Mouse (Mus musculus) embryonic stem cell, embryonic (primary cell): ENCODE data around the gene Calhm6.

Experiments
- CTCF ChIA-PET, 4 experiments: fragments of 300-600 bp in 2 of 4; fragments of 350-600 bp in 2 of 4; sonication (Branson Sonifier 250); formaldehyde crosslinking; loops; one replicate each; lab custom pipeline; 2022; ENCODE audit warnings: inconsistent platforms in 2 of 4; lab: Charles Lee
- POLR2A ChIA-PET, 4 experiments: fragments of 300-600 bp in 2 of 4; fragments of 350-600 bp in 2 of 4; sonication (Branson Sonifier 250); formaldehyde crosslinking; loops; one replicate each; lab custom pipeline; 2022; ENCODE audit warnings: antibody characterized with exemption in 4 of 4, inconsistent platforms in 1 of 4; lab: Charles Lee

The Calhm6 gene

DNA sequence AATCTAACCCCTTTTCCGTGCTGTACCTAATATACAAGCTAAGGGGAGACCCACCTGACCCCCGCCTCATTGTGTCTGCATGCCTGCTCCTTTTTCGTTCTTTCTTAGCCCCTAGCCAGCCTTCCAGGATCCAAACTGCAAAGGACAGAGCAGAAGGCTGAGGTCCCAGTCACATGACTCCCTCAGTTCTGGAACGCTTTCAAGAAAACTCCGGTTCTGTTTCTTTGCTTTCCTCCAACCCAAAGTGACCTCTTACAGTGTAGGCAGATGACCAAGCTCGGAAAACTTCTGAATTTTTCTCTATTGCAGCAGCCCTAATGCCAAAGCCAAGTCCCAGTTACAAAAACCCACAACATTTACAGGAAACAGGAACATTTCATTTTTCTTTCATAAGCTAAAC, 607 bp upstream of the Calhm6 start:
- CTCF ChIA-PET = interaction anchor here in 2 of 4 experiments (0.7 to 1.6 kb wide), 2 partner anchors 32 to 106 kb away, joined by 3 read pairs; partner anchors contain the start of gene Calhm5 (in 1 of the 2)
- POLR2A ChIA-PET = interaction anchor here in 2 of 4 experiments (0.8 to 1.7 kb wide), 11 partner anchors 9 to 169 kb away, joined by 3 to 9 read pairs (median 4); partner anchors contain the start of genes Calhm5 (in 1 of the 2), Rwdd1 (in 1 of the 2), Tspyl1 (in 1 of the 2) and Tspyl4 (in 1 of the 2)

GRCm38 (mm10) chr10:34118421-34118820, 9.4 kb downstream of the Calhm6 start:
- CTCF ChIA-PET = no interaction called here
- POLR2A ChIA-PET = no interaction called here

- ChIA-PET POLR2A (no interaction called here), CTCF (no interaction called here)
These were observed 10.0 kb downstream of the Calhm6 start for GRCm38 (mm10) chr10:34117770-34118169.

GRCm38 (mm10) chr10:34117131-34117530, 10.7 kb downstream of the Calhm6 start:
- POLR2A ChIA-PET = interaction anchor here in 1 of 4 experiments (0.8 kb wide), 1 partner anchor 12 kb away, joined by 5 read pairs; no protein-coding TSS in a partner anchor
- CTCF ChIA-PET = no interaction called here

DNA sequence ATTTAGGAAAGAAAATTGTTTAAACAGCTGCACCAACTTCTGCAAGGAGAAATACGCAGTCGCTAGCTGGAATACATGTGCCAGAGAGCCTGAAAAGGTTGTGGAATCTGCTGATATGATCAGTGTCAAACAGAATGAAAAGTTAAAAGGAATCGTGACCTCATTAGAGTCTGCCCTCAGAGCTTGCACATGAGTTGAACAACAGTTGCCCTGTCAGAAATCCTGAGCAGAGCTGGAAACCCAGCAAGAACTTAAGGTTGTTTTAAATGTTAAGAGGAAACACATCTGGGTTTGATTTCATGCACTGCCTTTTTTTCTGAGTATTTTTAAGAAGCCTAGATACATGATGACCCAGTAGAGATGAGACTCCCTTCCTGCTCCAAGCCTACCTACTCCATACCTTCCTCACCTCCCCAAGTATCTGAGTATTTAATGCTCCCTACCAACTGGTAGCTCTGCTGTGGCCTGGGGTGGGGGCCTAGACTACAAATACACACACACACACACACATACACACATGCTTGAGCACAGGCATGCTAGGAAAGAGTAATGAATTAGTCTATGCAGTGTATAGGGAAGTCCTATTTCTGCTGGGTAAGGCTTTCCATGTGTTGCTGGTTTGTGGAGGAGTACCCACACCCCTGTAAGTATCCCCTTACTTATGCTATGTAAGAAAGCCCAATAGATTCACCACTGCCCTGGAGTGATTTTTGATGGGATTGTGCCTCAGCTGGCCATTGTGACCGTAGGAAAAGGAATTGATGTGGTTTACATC, 15.6 kb downstream of the Calhm6 start:
- POLR2A ChIA-PET = interaction anchor here in 3 of 4 experiments (0.6 to 1.8 kb wide), 10 partner anchors 11 to 170 kb away, joined by 3 to 7 read pairs (median 4); partner anchors contain the start of genes Calhm5 (in 1 of the 3), Calhm6 (in 1 of the 3) and Tspyl1 (in 1 of the 3)

DNA sequence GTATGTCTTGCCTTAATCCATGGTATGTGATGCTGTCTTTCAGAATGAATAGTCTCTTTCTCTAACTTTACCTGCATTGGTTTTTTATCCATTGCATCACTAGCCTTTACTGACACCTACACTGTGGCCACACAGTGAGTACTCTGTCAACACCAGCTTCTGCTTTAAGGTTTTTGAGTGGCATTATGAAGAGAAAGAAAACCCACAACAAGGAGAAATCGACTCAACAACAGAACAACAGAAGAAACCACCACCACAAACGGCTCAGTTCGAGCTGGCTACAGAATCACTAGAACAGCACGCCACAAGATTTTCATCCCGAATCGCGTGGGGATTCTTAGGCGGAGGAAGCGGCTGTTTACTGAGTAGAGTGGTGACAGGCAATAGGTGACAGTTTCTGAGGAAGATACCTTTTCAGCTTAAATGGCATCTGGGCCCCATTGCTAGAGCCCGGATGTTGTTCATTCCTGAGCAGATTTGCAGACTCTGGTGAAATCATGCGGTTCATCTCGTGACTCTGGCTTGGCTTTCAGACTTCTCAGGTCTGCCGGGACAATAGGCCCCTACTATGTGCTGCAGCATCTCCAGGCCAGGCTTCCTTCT, 16.8 kb downstream of the Calhm6 start:
- CTCF ChIA-PET = interaction anchor here in 2 of 4 experiments (1.1 to 1.3 kb wide), 2 partner anchors 14 to 77 kb away, joined by 3 to 4 read pairs; partner anchors contain the start of gene Calhm5 (in 1 of the 2)
- POLR2A ChIA-PET = interaction anchor here in 3 of 4 experiments (0.6 to 1.8 kb wide), 9 partner anchors 14 to 307 kb away, joined by 3 to 7 read pairs (median 3); partner anchors contain the start of genes Calhm5 (in 1 of the 3), Calhm6 (in 1 of the 3), Dse (in 1 of the 3) and Nt5dc1 (in 1 of the 3)

More for the DNA sequence above, 15.6 kb downstream of the Calhm6 start:
- CTCF ChIA-PET = interaction anchor here in 2 of 4 experiments (0.7 to 1.1 kb wide), 2 partner anchors 78 to 260 kb away, joined by 3 to 5 read pairs; no protein-coding TSS in a partner anchor

- ChIA-PET CTCF (interaction anchor here (0.6 to 1.9 kb wide), 28 partner anchors 9 to 293 kb away, joined by 3 to 19 read pairs (median 4); partner anchors contain the start of genes Tspyl1 (in 3 of the 4), Col10a1 (in 1 of the 4), Trappc3l (in 1 of the 4) and Tspyl4 (in 1 of the 4)), POLR2A (interaction anchor here (0.5 to 2.8 kb wide), 26 partner anchors 8 to 322 kb away, joined by 3 to 13 read pairs (median 4); partner anchors contain the start of genes Rwdd1 (in 2 of the 4), Calhm6 (in 1 of the 4), Dse (in 1 of the 4) and Tspyl1 (in 1 of the 4))
These were observed 31.3 kb downstream of the Calhm6 start, which contains the start of gene Calhm5 for GRCm38 (mm10) chr10:34096418-34096883. Calhm5 (minus strand) TSS chr10:34096519.

DNA sequence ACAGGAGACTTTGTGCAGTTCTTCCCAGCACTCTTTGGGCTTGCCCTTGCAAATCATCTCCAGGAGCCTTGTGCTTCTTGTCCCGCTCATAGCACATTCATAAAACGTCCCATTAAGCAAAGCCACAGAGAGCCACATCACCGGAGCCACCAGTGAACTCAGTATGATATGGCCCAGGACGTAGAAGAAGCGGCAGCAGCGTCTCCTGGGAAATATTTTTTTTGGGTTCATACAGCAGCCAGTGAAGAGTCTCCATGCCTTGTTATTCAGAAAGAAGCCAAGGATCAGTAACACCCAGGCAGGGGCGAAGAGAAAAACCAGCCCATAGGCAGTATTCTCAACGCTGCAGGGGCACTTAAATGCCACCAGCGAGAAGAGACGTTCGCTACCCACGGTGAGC, 31.8 kb downstream of the Calhm6 start:
- POLR2A ChIA-PET = interaction anchor here (0.5 to 2.8 kb wide), 23 partner anchors 8 to 323 kb away, joined by 3 to 10 read pairs (median 3); partner anchors contain the start of genes Rwdd1 (in 2 of the 4), Calhm6 (in 1 of the 4), Dse (in 1 of the 4) and Tspyl1 (in 1 of the 4)
- CTCF ChIA-PET = interaction anchor here (0.6 to 1.9 kb wide), 24 partner anchors 10 to 294 kb away, joined by 3 to 19 read pairs (median 4); partner anchors contain the start of genes Tspyl1 (in 3 of the 4), Col10a1 (in 1 of the 4) and Trappc3l (in 1 of the 4)

DNA sequence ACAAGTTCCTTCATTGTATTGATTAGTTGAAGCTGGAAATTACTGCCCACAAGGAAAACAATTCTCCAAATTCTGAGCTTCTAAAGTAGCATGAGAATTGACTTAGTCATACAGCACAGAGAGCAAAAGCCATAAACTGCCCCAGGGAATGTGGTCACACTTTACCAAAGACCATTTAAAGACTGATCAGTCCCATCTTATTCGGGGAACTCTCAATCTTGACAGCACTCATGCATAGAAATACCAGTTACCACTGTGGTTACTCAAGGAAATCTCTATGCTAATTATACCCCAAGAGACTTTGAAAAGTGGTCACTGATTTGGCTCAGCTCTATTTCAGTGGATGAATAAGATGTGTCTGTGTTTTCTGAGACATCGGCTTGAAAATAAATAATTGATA, 32.6 kb downstream of the Calhm6 start:
- ChIA-PET CTCF (interaction anchor here in 1 of 4 experiments (2.7 kb wide), 1 partner anchor 61 kb away, joined by 7 read pairs; no protein-coding TSS in a partner anchor), POLR2A (interaction anchor here in 3 of 4 experiments (0.6 to 2.8 kb wide), 10 partner anchors 11 to 204 kb away, joined by 3 to 10 read pairs (median 3); partner anchors contain the start of genes Rwdd1 (in 1 of the 3) and Tspyl1 (in 1 of the 3))

DNA sequence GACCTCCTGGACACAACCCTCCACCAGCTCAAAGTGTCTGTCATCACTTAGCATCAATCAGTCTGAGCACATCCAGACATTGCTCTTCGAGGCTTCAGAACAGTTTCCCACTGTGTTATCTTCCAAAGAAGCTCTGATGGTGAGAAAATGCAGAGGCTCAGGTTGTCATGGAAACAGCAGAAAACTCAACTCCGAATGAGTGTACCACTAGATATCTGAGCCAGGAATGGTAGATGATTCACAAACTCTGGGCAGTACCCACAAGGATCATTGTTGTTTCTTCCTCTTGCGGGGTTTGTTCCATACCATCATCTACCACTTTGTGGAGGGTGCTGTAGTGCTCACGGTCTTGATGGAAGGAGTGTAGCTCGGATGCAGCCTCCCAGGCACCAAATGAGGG, 35.9 kb downstream of the Calhm6 start:
- CTCF ChIA-PET = no interaction called here
- POLR2A ChIA-PET = no interaction called here

DNA sequence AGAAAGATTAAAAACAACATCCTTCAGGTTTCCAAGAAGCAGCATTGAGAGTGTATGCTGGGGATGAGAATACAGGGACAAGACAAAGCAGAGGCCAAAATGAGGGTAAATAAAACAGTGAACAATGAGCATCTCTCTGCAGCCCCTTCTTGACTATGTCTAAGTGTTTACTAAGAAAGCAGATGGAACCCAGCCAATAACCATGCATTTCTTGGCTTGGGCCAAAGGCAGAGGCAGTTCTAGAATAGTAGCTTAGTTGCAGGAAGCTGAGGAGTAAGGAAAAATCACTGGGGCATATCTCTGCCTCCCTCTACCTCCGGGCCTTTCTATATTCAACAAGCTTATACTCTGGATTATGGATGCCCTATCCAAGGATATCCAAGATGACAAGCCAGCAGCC, 37.3 kb downstream of the Calhm6 start:
- ChIA-PET POLR2A (no interaction called here), CTCF (interaction anchor here in 1 of 4 experiments (0.6 kb wide), 1 partner anchor 62 kb away, joined by 4 read pairs; no protein-coding TSS in a partner anchor)

GRCm38 (mm10) chr10:34089517-34089916, 38.3 kb downstream of the Calhm6 start:
- POLR2A ChIA-PET = interaction anchor here in 1 of 4 experiments (0.5 kb wide), 1 partner anchor 62 kb away, joined by 5 read pairs; no protein-coding TSS in a partner anchor
- CTCF ChIA-PET = no interaction called here

- ChIA-PET CTCF (no interaction called here), POLR2A (interaction anchor here in 1 of 4 experiments (1.3 kb wide), 1 partner anchor 8 kb away, joined by 4 read pairs; the partner anchor contains the start of gene Calhm5)
These were observed 39.3 kb downstream of the Calhm6 start for GRCm38 (mm10) chr10:34088515-34088914.

- ChIA-PET CTCF (no interaction called here), POLR2A (interaction anchor here in 1 of 4 experiments (0.6 kb wide), 1 partner anchor 130 kb away, joined by 3 read pairs; no protein-coding TSS in a partner anchor)
These were observed 41.3 kb downstream of the Calhm6 start for GRCm38 (mm10) chr10:34086514-34086913.
